Mouse (Mus musculus) 416B (cell line): ENCODE results near the gene Ifna11.

Experiments used
- DNase-seq: peaks from one replicate; pipeline ENCODE4 v3.0.0; 2011; ENCODE audit warnings: low read depth

Ifna11 gene

DNA sequence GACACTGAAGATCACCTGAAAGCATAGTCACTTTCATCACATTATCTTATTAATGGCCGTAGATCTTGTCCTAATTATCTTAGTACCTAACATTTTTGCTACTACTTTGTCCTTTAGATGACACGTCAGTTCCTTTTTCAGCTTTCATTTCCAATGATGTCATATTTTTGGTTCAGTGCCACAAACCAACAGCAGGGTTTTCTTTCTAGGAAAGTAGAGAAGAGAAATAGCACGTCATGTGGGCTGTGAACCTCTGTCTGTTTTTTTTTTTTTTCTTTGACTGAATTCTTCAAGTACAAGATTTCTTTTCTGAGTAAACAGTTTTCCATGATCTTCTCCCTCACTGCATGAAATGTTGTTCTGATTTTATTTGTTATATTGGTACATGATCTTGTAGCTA lies 20.3 kb downstream of the Ifna11 start:
- peak; percentile 77 for DNase-seq

DNA sequence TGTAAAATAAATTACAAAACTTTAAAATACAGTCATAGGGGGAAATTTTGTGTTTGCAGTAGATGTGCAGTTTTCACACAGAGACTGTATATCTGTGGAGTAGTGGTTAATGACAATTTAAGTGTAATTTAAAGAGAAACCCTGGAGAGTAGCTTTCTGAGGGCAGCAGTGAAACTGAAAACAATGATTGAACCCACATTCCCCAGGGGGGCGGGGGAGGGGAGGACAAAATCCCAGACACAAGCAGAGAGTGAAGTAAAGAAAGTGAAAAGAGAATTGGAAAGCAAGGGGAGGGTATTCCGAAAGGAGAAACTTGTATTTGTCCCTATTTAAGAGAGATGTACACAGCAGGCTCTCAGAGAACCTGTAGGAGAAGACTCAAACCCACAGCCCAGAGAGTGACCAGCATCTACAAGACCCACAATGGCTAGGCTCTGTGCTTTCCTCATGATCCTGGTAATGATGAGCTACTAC lies 21.7 kb downstream of the Ifna11 start, which contains the start of gene Ifna4:
Gene Ifna4, plus strand, starts transcription at position 424 of the 474 bp plus-strand sequence.
- DNase-seq = no peak

DNA sequence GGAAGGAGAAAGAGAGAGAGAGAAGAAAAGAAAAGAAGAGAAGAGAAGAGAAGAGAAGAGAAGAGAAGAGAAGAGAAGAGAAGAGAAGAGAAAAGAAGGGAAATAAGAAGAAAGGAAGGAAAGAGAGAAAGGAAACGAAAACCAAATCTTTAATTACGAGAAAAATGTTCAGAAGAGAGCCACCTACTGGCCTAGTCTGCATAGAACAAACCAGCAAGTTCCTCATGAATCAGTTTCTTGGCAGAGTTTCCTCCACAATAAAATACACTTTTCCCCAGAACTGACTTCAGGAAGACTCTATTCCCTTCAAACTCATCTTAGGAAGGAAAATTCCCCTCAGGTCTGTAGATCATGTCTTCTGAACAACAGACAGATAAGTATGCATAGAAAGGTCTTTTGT lies 25.6 kb downstream of the Ifna11 start:
- peak; percentile 61 for DNase-seq

DNA sequence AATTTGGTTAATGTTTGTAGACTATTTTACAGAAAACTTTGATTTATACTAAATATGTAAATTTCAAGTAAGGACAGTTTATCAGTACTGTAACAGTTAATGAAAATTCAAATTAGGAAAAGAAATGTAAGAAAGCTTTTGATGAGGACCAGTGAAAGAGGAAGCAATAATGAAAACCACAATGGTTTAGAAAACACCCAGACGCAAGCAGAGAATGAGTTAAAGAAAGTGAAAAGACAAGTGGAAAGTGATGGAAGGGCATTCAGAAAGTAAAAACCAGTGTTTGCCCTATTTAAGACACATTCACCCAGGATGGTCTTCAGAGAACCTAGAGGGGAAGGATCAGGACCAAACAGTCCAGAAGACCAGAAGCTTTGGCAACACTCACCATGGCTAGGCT lies 29.9 kb downstream of the Ifna11 start, which contains the start of gene Ifna1:
Gene Ifna1, plus strand, starts transcription at position 390 of the 400 bp plus-strand sequence.
- no peak for DNase-seq

DNA sequence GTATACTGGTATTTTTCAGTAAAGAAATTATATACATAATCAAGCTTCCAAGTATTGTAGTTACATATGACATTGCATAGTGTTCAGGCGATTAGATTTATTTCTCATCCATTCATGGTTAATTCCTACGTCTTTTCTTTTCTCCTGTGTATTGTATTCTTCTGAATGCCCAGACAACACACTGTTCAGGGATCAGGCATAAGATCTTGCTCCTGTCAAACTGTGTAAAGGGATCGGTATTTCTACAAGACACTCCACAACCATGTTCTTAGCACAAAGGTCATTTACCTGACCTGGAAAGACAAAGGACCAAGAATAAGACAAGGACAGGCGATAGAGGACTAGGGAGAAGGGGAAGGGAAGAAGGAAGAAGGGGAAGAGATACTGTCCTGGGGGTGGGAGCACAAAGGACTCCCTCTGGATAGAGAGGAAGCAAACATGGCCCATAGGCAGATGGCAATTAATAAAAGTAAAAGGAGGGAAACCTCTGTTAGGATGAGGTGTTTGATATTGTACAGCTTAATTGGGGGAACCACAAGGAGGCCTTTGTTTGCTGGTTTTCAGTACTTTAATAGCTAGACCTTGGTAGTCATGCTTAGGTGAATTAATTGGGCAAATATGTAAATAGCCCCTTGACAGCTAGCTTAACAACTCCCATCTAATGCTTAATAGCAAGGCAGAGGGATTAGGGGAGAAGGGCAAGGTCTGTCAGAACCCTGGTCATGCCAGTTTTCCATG lies 31.4 kb downstream of the Ifna11 start:
- no peak for DNase-seq

DNA sequence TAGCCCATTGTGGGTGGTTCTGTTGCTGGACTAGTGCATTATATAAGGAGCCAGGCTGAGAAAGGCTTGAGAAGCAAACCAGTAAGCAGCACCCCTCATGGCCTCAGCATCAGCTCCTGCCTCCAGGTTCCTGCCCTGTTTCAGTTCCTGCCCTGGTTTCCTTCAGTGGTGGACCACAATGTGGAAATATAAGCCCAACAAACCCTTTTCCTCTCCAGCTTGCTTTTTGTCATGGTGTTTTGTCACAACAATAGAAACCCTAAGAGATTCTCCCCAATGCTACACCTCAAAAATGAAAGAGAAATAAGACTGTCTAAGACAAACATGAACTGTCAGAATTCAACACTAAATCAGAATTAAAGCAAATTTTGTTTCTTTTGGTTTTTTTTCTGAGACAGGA lies 39.5 kb downstream of the Ifna11 start:
- peak; percentile 54 for DNase-seq

DNA sequence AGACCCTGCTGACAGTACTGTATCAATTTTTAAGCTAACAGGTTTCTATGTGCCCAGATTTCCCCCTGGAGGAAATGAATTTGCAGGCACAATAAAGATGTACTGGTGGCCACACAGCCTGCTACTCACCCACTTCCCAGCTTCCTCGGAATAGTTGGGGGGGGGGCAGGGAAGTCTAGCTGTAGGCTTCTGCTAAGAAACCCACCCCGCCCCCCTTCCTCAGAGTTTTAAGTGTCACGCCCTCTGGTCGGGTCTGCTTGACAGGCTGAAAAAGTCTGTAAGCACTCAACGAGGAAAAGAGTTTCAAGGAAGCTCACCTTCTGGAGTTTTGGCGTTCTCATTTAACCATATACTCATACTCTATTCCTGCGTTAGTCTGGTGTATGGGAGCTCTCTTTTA lies 43.5 kb downstream of the Ifna11 start:
- peak; percentile 39 for DNase-seq

DNA sequence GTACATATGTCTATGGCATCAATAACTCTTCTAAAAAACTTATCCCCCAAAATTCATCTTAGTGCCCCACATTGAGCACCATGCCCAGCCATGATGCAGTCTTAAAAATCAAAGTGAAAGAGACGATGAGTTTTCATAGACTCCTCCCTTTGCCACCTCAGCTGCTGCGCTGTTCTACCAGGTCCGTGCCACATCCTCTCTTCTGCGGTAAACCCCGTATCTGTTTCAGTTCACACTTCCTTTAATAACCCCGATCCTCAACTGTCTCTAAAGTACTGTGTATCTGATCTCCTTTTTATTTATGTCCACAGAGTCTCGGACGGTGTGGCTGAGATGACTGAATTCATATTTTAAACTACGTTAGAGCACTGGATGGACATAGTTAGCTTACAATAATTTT lies 44.8 kb downstream of the Ifna11 start:
- DNase-seq = peak; percentile 98

DNA sequence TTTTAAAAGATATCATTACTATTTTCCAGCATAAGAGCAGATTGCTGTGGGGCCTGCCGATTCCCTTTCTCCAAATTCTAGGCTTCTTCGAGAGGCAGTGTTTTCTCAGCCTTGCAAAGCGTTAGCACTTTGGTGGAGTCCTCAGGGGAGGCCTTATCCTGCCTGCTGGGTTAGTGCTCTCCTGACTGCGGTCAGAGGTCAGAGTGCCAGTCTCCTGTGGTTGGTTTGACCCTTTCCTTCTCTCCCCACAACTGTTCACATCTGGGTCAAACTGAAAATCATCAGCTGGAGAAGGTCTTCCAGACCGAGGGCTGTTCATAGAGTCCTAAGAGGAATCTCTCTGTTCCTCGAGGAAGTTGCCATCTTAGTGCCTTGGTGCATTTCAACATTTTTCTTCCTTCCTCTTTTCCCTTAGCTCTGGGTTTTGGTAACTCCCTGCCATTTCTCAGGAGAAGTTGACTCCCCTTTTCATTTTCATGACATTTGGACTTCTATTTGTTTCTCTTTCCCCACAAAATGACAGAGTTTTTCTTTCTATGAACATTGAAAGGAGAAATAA lies 45.3 kb downstream of the Ifna11 start:
- peak; percentile 96 for DNase-seq

DNA sequence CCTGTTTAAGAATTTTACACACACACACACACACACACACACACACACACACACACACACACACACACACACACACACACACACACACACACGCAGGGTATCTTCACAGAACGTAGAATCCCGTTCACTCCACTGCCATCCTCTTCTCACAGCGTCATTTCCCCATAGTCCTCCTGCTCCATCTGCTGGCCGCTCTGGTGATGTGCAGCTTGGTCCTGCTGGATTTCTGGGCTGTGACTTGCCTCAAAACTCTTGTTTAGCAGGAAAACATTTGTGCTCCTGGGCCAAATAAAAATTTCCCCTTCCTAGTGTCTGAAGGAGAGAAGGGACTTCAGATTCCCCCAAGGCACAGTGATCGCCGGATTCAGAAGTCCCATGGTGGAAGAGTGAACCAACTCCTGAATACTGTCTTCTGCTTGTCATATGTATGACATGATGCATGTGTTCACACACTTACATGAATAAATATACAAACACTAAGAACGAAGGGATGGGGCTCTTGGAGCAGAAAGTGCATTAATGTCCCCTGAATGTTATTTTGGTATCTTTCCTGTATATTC lies 47.7 kb downstream of the Ifna11 start:
- DNase-seq = peak; percentile 93

DNA sequence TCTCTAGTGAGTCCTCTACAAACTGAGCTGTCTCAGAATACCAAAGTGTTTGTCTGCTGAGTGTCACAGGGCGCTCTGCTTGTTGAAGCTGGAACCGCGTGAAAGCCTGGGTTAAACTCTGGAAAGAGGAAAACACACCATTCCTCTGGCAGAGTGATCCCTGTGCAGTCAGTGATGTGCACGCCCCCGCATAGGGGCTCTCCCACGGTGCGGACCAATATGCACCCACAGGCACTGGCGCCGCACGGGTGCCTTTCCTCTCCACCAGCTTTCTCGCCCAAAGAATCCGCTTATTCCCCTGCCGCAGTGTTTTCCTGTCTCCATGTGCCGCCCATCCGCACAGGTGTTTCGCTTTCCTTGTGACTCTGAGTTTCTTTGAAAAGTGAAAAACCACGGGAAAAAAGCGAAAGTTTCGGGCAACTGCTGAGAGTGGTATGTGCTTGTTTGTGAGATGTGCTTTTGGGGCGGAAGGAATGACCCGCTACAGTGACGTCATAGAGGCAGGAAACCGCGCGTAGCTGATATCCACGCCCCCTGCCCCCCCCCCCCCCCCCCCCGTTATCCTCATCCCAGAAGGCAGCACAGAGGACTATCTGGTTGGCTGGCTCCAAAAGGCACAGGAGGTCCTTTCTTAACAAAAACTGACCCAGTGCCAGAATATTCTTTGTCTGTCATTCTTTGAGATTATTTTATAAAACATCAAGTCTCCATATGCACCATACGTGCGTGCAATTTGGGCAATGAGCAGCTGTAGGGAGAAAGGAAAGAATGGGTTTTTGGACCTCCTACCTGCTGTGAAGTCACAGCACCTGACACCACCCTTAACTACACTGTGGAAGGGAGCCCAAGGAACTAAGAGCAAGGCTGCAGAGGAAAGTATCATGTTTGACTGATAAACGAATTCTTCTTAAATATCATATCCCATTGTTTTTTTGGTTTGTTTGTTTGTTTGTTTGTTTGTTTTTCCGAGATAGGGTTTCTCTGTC lies 48.5 kb downstream of the Ifna11 start:
- peak; percentile 91 for DNase-seq
